Mouse (Mus musculus): ENCODE data around the gene Tcap.
"Not testable (repeated sequence)": the region's sequence is repeated elsewhere in the genome, so short reads cannot be mapped to it uniquely, and the experiment has no call there.

Gene Tcap

DNA sequence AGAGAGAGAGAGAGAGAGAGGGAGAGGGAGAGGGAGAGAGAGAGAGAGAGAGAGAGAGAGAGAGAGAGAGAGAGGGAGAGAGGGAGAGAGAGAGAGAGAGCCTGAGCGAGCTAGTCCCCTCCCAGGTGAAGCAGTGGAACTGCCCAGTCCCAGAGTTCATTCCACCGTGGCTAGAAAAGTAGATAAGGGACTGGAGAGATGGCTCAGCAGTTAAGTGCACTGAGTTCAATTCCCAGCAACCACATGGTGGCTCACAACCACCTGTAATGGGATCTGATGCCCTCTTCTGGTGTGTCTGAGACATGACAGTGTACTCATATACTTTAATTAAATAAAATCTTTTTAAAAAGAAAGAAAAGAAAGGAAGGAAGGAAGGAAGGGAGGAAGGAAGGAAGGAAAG is 1.2 kb upstream of the Tcap start:
- not testable (repeated sequence) for DNase-seq

DNA sequence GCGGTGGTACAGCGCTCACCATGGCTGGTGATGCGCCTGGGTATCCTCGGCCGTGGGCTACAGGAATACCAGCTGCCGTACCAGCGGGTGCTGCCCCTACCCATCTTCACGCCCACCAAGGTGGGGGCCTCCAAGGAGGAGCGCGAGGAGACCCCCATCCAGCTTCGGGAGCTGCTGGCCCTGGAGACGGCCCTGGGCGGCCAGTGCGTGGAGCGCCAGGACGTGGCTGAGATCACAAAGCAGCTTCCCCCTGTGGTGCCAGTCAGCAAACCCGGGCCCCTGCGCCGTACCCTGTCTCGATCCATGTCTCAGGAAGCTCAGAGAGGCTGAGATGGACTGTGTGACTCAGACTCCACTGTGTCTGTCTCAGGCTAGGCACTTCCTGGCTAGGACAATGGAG is 605 bp downstream of the Tcap start:
- DNase-seq: peak; percentile 39 to 53

DNA sequence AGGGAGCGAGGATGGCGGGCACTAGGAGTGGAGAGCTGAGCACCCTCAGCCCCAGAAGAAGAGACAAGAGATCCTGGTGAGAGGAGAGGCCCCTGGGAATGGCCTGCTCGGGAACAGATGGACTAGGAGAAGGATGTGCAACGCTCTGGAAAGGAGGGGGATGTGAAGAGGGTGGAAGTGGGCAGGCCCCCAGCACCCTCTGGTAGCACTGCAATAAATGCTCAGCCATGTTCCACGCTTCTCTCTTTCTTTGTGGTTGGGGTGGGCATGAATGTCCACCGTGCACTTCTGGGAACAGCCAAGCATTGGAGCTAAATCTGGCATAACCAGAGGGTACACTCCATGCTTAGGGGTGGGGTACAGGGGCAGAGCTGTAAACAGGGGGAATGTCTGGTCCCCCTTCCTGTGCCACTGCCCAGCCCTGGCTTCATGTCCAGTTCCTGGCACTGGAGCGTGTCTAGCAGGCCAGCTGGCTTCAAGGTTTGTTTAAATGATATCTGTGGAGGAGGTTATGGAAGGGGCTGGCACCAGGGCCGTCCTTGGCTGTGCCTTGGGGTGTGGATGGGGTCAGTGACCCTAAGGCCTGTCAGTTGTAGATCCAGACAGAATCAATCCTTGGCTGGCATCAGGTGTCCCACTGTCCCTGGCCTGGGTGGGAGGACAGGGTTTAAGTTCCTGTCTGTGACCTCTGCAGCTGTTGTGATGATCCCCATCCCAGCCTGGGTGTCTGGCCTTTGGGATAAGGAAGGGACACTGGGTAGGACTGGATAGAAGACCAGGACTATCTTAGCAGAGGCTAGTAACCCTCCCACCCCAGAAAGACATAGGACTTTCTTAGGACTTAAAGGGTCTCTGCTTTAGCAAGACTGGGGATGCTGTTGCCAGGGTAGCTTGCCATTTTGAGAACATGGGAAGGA is 1.4 kb downstream of the Tcap start:
- peak; percentile 82 for DNase-seq

DNA sequence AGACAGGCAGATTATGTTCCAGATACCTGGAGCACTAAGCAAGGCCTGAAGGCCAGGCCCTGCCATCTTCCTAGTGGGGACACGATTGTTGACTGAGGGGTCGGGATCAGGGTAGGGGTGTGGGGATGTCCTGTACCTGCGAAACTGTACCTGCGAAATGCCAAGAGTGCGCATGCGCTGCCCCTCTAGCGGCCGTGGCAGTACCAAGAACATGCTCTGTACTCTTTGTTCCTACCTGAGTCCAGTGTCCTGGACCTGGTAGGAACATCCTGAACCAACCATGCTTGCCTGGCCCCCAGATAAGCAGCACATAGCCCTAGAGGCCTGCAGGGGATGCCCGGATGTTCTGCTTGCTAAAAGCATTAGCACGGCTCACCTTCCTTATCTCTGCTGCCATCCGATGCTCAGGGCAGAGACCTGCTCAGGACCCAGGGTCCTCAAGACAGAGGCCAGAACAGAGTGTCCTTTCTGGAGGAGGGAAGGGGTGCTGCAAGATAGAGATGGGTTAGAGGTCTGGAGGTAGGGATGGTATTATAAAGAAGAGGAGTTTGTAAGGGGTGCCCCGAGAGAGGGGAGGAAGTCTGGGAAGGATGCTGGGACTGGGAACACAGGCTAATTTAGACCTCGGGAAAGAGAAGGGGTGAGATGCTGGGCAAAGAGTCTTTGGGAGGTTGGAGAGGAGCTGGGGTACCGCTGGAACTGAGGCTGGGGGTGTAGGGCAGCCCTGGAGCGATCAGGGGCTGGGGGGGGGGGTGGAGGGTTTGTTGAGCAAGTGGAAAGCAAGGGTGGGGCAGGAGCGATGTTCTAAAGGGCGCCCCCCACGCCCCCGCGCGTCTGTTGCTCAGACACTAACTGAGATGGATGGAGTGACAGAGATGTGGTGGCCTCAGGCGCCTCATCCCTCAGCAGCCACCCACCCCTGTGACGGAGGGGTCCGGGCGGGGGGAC is 2.3 kb downstream of the Tcap start, which contains the start of gene Pnmt:
Gene Pnmt (plus strand): TSS at position 813 of the 948 bp plus-strand sequence.
- no peak for DNase-seq

DNA sequence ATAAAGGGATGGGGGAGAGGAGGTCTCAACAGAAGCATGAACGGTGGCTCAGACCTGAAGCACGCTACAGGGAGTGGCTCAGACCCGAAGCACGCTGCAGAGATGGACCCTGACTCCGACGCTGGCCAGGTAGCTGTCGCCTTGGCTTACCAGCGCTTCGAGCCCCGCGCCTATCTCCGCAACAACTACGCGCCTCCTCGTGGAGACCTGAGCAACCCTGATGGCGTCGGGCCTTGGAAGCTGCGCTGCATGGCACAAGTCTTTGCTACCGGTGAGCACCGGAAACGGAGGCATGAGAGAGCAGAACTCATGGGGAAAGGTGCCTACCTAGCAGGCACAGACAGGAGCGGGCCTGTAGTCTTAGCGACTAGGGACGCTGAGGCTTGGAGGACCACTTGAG is 3.0 kb downstream of the Tcap start:
- DNase-seq: peak in 1 of 2 experiments; percentile 40

DNA sequence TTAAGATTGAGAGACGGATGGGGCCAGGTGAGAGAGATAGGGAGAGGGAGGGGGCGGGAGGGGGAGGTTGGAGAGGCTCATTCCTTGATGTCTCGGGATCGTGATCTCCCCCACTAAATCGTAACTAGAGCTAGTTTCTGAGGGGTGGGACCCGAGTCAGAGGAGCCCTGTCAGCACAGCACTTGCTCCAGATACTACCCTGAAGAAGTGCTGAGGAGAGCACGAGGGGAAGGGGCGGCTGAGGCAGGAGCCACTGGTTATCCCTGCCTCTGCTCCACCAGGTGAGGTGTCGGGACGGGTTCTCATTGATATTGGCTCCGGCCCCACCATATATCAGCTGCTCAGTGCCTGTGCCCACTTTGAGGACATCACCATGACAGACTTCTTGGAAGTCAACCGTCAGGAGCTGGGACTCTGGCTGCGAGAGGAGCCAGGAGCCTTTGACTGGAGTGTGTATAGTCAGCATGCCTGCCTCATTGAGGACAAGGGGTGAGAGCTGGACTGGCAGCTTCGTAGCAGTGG is 3.5 kb downstream of the Tcap start:
- no peak for DNase-seq

DNA sequence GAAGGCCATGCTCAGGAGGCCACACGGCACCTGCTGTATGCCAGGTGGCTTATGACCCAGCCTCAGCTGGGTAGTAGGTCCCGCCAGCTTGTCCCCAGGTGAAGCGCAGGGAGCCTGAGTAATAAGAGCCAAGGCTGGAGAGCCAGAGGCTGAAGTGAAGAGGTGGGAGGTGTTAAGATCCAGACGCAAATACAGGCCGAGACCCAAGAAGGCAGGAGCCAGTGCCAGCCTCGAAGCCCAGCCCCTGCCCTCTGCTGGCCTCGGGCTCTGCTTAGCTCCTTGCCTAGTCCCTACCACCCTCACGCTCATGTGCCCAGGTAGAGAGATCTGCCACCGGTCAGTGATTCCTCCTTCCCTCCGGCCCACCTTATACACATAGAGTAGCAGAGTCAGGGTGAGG is 4.7 kb downstream of the Tcap start:
- DNase-seq: peak in 1 of 2 experiments; percentile 10

DNA sequence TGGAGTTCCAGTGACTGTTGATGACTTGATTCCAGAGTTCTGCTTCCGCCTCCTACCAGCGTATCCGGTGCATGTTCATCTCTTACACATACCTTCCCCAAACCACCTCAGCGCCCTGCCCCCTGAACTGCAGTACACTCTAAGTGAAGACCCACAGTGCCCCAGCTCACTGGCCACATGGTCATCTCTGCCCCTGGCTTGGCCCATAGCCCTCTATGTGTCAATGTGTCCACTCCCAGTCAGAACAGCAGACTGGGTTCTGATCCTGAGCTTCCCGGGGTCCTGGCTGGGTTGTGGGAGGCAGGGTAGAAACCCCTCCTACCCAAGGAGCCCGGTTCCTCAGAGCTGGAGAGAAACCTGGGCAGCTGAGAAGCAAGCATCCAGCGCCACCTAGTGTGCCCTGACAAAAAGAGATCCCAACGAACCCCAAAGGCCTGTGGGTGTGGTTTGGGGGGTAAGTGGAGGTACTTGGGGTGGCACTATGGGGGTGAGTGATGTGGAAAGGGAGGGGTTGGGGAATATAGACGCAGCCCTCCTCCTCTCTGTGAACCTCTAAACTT is 5.7 kb downstream of the Tcap start:
- peak; percentile 79 to 83 for DNase-seq

DNA sequence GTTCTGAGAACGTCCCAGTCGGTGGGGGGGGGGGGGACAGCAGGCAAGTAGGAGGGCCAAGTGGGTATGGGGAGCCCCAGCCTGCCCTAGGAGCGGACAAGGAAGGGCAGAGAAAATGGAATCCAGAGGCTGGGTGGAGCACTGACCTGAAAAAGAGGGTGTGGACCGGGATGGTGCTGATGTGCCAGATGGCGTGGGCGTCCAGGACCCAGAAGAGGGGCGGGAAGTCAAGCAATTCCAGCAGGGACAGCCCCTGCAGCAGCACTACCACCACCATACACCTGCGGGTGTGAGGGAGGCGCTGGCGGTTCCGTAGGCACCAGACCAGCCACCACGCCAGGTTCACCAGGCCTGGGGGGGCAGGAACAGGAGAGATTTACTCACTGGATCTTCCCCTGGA is 6.5 kb downstream of the Tcap start:
- peak in 1 of 2 experiments; percentile 8 for DNase-seq

DNA sequence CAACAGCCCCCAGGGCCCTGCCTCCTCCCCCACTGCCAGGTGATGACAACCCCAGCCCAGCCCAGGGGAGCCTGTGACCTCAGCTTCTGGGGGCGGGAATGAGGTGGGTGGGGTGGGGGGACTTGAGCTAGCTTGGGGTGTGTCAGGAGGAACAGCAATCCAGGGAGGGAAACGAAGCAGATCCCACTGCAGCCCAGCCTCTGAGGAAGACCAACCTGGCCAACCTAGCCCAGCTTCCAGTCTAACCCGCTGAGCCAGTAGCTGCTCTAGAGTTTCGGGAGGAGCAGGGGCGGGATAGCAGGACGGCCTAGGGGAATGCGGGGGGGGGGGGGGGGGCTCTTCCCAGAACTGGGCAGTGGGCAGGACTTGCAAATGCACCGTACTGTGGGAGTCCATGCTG is 8.4 kb downstream of the Tcap start:
- DNase-seq: no peak

DNA sequence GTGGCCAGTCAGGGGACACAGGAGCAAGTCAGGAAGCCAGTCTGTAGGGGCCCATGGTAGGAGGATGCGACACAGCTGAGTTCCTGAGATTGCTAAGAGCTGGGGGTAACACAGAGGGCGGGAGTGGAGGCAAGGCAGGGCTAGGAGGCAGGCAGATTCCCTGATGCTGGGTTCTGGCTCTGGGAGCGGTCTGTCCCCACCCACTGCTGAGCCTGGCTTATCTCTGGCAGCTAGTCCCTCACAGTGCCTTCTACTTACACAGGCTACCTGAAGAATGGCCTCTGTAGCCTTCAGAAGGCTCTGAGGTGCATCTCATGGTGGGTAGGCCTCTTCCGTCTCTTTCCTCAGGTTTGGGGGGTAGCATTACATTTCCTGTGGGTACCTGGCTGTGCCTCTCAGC is 9.0 kb downstream of the Tcap start:
- no peak for DNase-seq

DNA sequence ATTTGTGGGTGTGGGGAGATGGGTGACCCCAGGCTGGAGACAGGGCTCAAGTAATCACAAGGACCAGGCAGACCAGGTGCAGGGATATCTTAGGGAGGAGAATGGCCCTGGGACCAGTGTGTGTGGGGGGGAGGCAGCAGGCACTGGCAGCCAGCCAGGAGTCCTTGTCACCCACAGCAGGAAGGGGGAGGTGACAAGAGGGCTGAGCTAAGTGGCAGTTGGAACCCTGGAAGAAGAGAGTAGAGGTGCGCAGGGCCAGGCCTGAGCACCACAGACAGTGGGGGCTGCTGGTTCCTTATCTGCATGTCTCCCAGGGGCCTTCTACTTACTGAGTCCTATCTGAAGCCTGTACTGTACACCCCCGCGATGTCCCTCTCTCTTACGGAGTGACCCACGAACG is 9.7 kb downstream of the Tcap start:
- DNase-seq: peak; percentile 28 to 31

DNA sequence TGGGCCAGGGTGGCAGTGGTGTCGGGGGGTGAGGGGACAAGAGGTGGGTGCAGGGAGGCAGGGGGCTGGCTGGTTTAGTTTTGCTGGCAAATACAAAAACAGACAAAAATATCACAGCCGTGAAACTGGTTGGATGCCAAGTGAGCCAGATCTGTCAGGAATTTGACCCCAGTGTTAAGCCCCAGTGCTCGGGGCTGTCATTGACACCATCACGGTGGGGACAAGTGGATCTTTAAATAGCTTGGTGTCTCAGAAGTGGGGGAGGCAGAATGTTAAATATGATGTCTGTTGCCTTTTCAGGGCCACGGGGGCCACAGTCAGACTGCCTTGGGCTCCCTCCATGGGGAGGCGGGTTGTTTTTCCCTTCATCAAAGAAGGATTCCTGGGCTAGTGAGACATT is 10.7 kb downstream of the Tcap start:
- peak; percentile 31 to 33 for DNase-seq

DNA sequence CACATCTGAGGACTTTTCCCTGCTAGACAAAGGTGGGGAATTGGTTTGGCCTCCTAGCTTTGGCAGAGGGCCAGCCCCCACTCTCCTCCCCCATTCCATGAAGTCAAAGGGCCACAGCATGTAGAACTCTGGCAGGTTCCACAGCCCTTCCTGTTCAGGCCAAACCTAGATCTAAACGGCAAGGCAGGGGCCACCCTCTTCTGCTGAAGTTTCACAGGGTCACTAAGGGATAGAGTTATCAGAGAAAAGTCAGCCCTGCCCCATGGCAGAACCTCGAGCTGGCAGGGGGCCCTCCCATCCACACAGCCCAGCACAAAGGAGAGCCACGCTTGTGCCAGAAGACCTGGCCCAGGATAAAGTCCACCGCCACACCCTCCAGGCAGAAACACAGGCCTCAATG is 11.4 kb downstream of the Tcap start:
- peak in 1 of 2 experiments; percentile 27 for DNase-seq

DNA sequence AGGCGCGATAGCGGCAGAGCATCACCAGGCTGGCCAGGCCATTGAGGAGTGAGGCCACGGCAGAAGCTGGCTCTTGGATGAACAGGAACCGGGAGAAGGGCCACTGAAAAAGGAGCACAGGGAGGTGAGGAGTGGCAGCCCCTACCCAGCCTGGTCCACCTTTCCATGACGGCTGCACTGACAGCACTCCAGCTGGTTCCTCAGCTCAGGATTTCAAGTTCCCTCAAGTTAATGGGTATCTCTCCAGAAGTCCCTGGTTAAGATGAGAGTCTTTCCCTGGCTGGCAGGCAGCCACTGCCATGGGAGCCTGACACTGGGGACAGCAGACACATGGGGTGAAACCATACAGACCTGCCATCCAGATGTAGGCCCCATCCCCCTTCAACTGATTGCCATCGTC is 14.3 kb downstream of the Tcap start:
- no peak for DNase-seq

DNA sequence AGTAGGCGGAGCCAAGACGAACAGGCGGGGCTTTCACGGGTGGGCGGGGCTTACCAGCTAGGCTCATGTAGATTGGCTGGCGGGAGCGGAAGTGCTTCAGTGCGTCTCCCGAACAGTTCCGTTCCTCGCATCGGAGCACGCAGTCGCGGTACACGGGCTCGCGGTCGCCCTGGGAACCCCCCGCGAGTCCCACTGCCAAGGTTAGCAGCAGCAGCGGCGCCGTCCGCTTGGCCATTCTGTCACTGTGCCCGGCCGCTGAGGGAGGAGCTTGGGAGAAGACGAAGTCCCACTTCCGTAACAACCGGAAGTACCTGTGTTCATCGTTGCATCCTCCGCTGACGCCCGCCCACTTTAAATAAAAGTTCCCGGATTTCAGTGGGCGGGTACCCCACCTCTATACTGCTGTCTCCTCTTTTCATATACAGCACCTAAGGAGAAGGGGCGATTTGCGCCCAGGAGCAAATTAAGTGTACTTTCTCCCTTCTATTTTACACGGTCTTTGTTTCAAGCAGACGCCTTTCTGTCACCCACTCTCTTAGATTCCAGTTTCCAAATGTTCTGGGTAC is 16.6 kb downstream of the Tcap start, which contains the start of gene Pgap3:
Gene Pgap3 (minus strand): TSS at position 330 of the 566 bp plus-strand sequence.
- peak; percentile 94 for DNase-seq

DNA sequence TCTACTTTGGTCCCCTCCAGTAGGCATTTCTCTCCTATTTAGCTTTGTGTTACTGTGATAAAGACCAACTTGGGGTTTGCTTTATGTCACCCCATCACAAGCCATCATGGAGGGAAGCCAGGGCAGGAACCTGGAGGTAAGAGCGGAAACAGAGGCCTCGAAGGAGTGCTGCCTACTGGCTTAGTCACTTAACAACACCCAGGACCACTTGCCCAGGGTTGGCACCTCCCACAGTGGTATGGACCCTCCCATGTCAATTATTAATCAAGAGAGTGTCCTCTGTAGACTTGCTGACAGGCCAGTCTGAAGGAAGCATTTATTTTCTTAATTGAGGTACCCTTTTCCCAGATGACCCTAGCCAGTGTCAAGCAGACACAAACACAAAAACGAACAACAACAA is 17.2 kb downstream of the Tcap start:
- DNase-seq: peak in 1 of 2 experiments; percentile 37

DNA sequence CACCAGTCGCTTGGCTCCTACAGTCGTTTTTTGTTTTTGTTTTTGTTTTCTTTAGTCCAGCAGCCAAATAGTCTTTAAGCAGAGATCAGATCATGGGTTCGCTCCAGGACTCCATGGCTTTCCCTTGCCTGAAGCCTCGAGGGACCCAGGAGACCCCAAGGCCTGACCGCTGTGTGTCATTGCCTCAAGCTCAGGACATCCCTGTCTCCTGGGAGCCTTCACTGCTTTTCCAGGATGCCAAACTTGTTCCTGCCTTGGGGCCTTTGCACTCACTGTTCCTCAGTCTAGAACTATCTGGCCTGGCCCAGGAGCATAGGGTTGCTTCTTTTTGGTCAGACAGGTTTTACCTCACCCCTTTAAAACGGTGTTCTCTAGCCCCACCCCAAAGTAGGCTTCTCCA is 23.0 kb downstream of the Tcap start:
- DNase-seq: no peak

DNA sequence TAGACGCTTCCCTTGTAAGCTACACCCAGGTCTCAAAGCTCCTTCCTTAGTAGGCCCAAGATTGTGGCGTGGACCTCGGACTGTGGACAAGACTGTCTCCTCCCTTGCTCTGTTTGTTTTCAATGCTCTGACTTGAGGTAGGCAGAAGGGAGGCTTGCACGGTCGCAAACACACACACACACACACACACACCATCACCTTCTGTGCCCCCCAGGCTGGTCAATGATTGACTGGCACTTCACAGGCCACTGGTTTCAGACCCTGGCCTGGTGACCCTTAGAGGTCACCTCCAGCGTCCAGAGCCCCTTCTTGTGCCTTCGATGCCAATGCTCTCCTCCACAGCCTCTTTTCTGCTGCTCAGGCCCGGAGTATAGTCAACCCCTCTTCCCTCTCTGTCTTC is 25.3 kb downstream of the Tcap start:
- DNase-seq: no peak

DNA sequence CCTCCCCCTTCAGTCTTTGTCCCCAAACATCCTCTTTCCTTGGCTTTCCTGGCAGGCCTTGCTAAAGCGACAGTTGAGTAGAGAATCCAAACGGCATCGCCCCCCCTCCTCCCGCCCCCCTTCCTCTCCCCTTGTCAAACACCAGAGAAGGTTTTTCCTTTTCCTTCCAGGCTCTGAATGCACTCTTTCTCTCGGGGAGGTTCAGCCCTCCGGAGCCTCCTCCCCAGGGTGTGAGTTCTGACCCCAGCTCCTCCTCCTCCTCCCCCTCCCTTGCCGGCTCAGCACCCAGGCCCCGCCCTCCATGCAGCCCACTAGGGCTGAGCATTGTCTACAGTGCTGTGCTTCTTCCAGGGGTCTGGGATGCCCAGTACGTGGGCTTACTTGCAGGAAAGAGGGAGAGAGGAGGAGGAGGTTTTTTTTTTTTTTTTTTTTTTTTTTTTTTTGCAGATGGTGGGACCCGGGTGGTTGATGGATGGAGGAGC is 25.8 kb downstream of the Tcap start:
- DNase-seq: no peak

DNA sequence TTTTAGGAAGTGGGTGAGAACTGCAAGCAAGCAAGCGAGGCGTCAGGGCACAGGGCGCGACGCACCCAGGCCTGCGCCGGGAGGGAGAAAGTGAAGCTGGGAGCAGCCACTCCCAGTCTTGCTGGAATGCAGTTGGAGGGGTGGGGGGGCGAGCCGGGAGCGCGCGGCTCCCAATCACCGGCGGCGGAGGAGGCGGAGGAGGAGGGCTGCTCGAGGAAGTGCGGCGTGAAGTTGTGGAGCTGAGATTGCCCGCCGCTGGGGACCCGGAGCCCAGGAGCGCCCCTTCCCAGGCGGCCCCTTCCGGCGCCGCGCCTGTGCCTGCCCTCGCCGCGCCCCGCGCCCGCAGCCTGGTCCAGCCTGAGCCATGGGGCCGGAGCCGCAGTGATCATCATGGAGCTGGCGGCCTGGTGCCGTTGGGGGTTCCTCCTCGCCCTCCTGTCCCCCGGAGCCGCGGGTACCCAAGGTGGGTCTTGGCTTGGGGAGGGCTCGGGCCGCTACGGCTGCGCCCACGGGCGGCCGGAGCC is 28.7 kb downstream of the Tcap start, which contains the start of gene Erbb2:
Gene Erbb2 (plus strand): TSS at position 198 of the 524 bp plus-strand sequence.
- DNase-seq: peak; percentile 50 to 54

DNA sequence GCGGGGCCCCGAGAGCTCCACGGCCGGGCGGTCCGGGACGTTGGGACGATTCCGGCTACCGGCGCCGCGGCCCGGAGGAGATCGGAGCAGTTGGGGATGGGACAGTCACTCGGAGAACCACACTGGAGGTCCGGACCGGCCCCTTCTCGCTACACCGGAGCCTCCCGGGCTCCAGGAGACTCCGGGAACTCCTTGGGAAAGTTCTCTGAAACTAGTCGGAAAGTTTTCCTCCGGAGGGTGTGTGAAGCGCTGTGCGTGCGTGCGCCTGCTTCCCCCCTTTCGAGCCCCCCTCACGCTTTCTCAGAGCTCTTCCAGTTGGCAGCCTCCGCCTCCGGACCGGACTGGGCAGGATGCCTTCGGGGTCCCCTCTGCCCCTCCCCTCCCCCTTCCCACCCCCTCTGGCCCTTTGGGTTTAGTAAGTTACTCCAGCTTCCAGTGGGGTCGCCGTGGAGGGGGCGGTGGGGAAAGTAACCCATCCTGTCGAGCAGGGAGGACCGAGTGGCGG is 29.2 kb downstream of the Tcap start:
- DNase-seq: peak; percentile 25 to 30

All from cerebellum, postnatal 10 days (tissue).